Mouse (Mus musculus) layer of hippocampus, adult 2 months (tissue): ENCODE measurements around the gene Bean1. TPM values are rescaled to one million over a fixed set of nuclear protein-coding genes. Genes with fewer than 3 reads are reported as not detected.

Experiments used
- DNase-seq, 2 experiments: peaks; one replicate each; pipeline ENCODE4 v3.0.0; 2022; ENCODE audit warnings: low spot score in 2 of 2
- H3K27ac ChIP-seq: fragments of 200-600 bp; 2 replicates; pipeline ENCODE4 v1.8.1; 2022
- H3K4me3 ChIP-seq: fragments of 200-600 bp; 2 replicates; pipeline ENCODE4 v1.8.1; 2022; ENCODE audit warnings: mild to moderate bottlenecking
- CTCF ChIP-seq: fragments of 200-600 bp; conservative IDR thresholded peaks from 2 replicates; pipeline ENCODE4 v1.8.1; 2022; ENCODE audit warnings: antibody characterized with exemption, mild to moderate bottlenecking, moderate library complexity
- total RNA-seq, 2 experiments: library from RNA; stranded (reverse); gene quantifications; 2 replicates each; pipeline ENCODE4 v1.2.3; 2021

The Bean1 gene
- total RNA-seq, 2 experiments from 2014 or later, result 5.3 to 5.4 TPM

GRCm38 (mm10) chr8:104186827-104187226 lies 16.6 kb downstream of the Bean1 start:
- no peak overlapping the region for H3K27ac ChIP-seq
- no peak overlapping the region for H3K4me3 ChIP-seq
- no peak for TF ChIP-seq CTCF
- no peak for DNase-seq

GRCm38 (mm10) chr8:104187622-104188021 lies 17.4 kb downstream of the Bean1 start:
- TF ChIP-seq CTCF, result no peak
- H3K27ac ChIP-seq, result no peak overlapping the region
- no peak for DNase-seq
- H3K4me3 ChIP-seq, result no peak overlapping the region

GRCm38 (mm10) chr8:104188459-104188858 lies 18.2 kb downstream of the Bean1 start:
- Histone ChIP-seq H3K4me3 (no peak overlapping the region), H3K27ac (no peak overlapping the region)
- no peak for DNase-seq
- no peak for TF ChIP-seq CTCF

- no peak for DNase-seq
- TF ChIP-seq CTCF, result no peak
- H3K27ac ChIP-seq, result no peak overlapping the region
- H3K4me3 ChIP-seq, result no peak overlapping the region
Measured at GRCm38 (mm10) chr8:104190777-104191468, 20.7 kb downstream of the Bean1 start.

GRCm38 (mm10) chr8:104191496-104191895 lies 21.3 kb downstream of the Bean1 start:
- TF ChIP-seq CTCF, result no peak
- DNase-seq, result no peak
- Histone ChIP-seq H3K4me3 (no peak overlapping the region), H3K27ac (no peak overlapping the region)

GRCm38 (mm10) chr8:104199802-104200201 lies 29.6 kb downstream of the Bean1 start:
- no peak for TF ChIP-seq CTCF
- DNase-seq, result no peak
- Histone ChIP-seq H3K4me3 (no peak overlapping the region), H3K27ac (no peak overlapping the region)

GRCm38 (mm10) chr8:104201622-104202021 lies 31.4 kb downstream of the Bean1 start:
- DNase-seq, result no peak

GRCm38 (mm10) chr8:104202320-104202719 lies 32.1 kb downstream of the Bean1 start:
- H3K4me3 ChIP-seq, result no peak overlapping the region
- no peak overlapping the region for H3K27ac ChIP-seq
- no peak for DNase-seq
- TF ChIP-seq CTCF, result no peak

More at GRCm38 (mm10) chr8:104201622-104202021, 31.4 kb downstream of the Bean1 start:
- no peak for TF ChIP-seq CTCF
- H3K27ac ChIP-seq, result no peak overlapping the region
- H3K4me3 ChIP-seq, result no peak overlapping the region

GRCm38 (mm10) chr8:104205292-104205691 lies 35.0 kb downstream of the Bean1 start:
- TF ChIP-seq CTCF, result no peak
- no peak for DNase-seq
- H3K27ac ChIP-seq, result no peak overlapping the region
- no peak overlapping the region for H3K4me3 ChIP-seq

GRCm38 (mm10) chr8:104217601-104218000 lies 47.4 kb downstream of the Bean1 start:
- DNase-seq, result no peak
- Histone ChIP-seq H3K27ac (no peak overlapping the region), H3K4me3 (no peak overlapping the region)
- TF ChIP-seq CTCF, result no peak

- H3K4me3 ChIP-seq, result no peak overlapping the region
- peak; percentile 84 for TF ChIP-seq CTCF
- H3K27ac ChIP-seq, result no peak overlapping the region
- peak; percentile 34 to 68 for DNase-seq
Measured at GRCm38 (mm10) chr8:104219079-104219478, 48.8 kb downstream of the Bean1 start.

GRCm38 (mm10) chr8:104219806-104220205 lies 49.6 kb downstream of the Bean1 start:
- H3K4me3 ChIP-seq, result no peak overlapping the region
- H3K27ac ChIP-seq, result no peak overlapping the region
- peak; percentile 92 for TF ChIP-seq CTCF
- DNase-seq, result peak; percentile 68 to 85

- Histone ChIP-seq H3K4me3 (no peak overlapping the region), H3K27ac (no peak overlapping the region)
- no peak for DNase-seq
- no peak for TF ChIP-seq CTCF
Measured at GRCm38 (mm10) chr8:104227048-104227447, 56.8 kb downstream of the Bean1 start.

GRCm38 (mm10) chr8:104230377-104230776 lies 60.1 kb downstream of the Bean1 start:
- Histone ChIP-seq H3K4me3 (no peak overlapping the region), H3K27ac (no peak overlapping the region)
- no peak for DNase-seq
- no peak for TF ChIP-seq CTCF
